In the genomic region with DNA sequence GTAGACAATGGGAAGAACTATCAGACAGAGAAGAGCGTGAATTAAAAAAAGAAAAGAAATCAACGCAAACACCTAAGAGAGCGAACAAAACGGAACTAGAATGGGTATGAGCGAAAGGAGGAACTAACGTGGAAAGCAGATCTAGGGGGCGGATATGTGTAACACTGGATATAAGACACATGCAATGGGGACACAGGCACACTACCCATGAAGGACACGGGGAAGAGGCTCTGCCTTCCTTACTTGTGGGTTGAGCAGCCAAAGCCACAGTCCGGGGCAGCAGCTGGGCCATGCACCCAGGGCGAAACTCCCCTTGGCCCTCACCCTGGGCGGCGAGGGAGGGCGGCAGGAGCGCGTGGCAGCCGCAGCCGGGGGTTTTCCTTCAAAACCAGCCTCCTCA, we compare ENCODE assay signal across 10 mouse cellular contexts.
"Had no signal": no experiment of that assay in that cellular context is flagged by ENCODE, and none has a peak within 500 bp of the region (broad histone marks: within the 10 kb centered on the region; RNA-seq: fewer than 3 reads in every experiment).

No protein-coding gene starts in this region.

- H3K27ac ChIP-seq: limb, embryonic 13.5 days; liver, embryonic 14.5 days had no signal

- H3K9me3 ChIP-seq: limb, embryonic 13.5 days had no signal

- ATAC-seq: inflammation-experienced regulatory T-cells, adult 6 months; intestine, postnatal 0 days had no signal

- H3K4me2 ChIP-seq: limb, embryonic 13.5 days had no signal

- H3K9ac ChIP-seq: limb, embryonic 13.5 days; liver, embryonic 14.5 days had no signal

- H3K27me3 ChIP-seq: limb, embryonic 13.5 days had no signal

- DNase-seq: kidney, postnatal 10 days; left cerebral cortex, postnatal 4 days; lung, adult 18-20 months; right cerebral cortex, postnatal 14 days; thymus, adult 18-20 months; thymus, postnatal 14 days had no signal

- H3K4me3 ChIP-seq: limb, embryonic 13.5 days had no signal
